Mouse (Mus musculus) spleen, adult 2 months (tissue): Measurements from ENCODE around the gene Pfdn6. TPM values are rescaled to one million over a fixed set of nuclear protein-coding genes. Genes with fewer than 3 reads are reported as not detected.

Experiments
- DNase-seq, 2 experiments: peaks; one replicate each; pipeline versions ENCODE4 v3.0.0 to v3.0.0-alpha.2; 2012 to 2021; ENCODE audit warnings: low spot score in 2 of 2, low read depth in 1 of 2
- H3K27ac ChIP-seq: fragments of 200-500 bp; 2 replicates; pipeline ENCODE4 v1.5.1; 2012; ENCODE audit warnings: low read length, inconsistent platforms; ENCODE audit not compliant: insufficient read depth
- H3K27me3 ChIP-seq: fragments of 200-500 bp; 2 replicates; pipeline ENCODE4 v1.6.1; 2012; ENCODE audit warnings: mild to moderate bottlenecking, moderate library complexity, low read length, inconsistent platforms; ENCODE audit not compliant: control insufficient read depth, insufficient read depth
- H3K36me3 ChIP-seq: fragments of 200-500 bp; 2 replicates; pipeline ENCODE4 v1.6.1; 2012; ENCODE audit warnings: mild to moderate bottlenecking, low read length, inconsistent platforms; ENCODE audit not compliant: control insufficient read depth, insufficient read depth
- H3K4me1 ChIP-seq: fragments of 200-500 bp; 2 replicates; pipeline ENCODE4 v1.6.1; 2011; ENCODE audit warnings: inconsistent platforms; ENCODE audit not compliant: control insufficient read depth, insufficient read depth, insufficient read length
- H3K4me3 ChIP-seq: fragments of 200-500 bp; 2 replicates; pipeline ENCODE4 v1.5.1; 2011; ENCODE audit warnings: mild to moderate bottlenecking, inconsistent platforms; ENCODE audit not compliant: insufficient read depth, insufficient read length; ENCODE audit errors: extremely low read depth
- CTCF ChIP-seq: fragments of 200-500 bp; IDR thresholded peaks from 2 replicates; pipeline ENCODE4 v1.5.1; 2011; ENCODE audit warnings: mild to moderate bottlenecking, inconsistent platforms; ENCODE audit not compliant: insufficient read depth, insufficient read length, insufficient replicate concordance; ENCODE audit errors: extremely low read depth
- POLR2A ChIP-seq: fragments of 200-500 bp; IDR thresholded peaks from 2 replicates; pipeline ENCODE4 v1.6.1; 2011; ENCODE audit warnings: low read depth, low read length, inconsistent platforms
- WGBS: fragments of 180-500 bp; shearing (Covaris S2); methylation state at CpG from one replicate; pipeline ENCODE4 v1.1.7; 2018; 5-methylcytosine and 5-hydroxymethylcytosine counted together
- polyA plus RNA-seq: library from polyadenylated mRNA; depleted of rRNA; stranded (reverse); fragments of >200 nt; gene quantifications from 2 replicates; pipeline ENCODE4 v1.2.3, GENCODE M21; 2012

The Pfdn6 gene
- polyA plus RNA-seq, 1 experiment, result 13.8 TPM

DNA sequence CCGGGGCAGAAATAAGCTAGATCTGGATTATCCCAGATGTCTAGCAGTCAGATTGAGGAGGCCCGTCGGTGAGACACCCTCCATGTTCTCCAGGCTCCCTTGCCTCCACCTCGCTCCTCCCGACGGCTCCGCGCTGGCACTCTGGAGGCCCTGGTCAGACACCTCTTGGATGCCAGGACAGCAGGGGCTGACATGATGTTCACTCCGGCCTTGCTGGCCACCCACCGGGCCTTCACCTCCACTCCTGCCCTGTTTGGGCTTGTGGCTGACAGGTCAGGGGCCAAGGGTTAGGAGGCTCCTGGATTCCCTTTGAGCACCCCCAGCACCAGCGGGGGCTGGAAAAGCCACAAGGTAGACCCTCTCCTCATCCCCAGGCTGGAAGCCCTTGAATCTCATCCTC, 8.2 kb downstream of the Pfdn6 start:
- DNase-seq, result no peak
- Histone ChIP-seq H3K36me3 (peaks cover 37% of the 10 kb centered on the region), H3K27ac (no peak overlapping the region), H3K4me3 (no peak overlapping the region), H3K4me1 (peaks cover 4% of the 10 kb centered on the region; the same call in 1 of the 2 replicates), H3K27me3 (no peaks in the 10 kb centered on the region)
- TF ChIP-seq POLR2A, result no peak
- WGBS, result 96% methylated on average over 11 of the region's 11 CpGs

DNA sequence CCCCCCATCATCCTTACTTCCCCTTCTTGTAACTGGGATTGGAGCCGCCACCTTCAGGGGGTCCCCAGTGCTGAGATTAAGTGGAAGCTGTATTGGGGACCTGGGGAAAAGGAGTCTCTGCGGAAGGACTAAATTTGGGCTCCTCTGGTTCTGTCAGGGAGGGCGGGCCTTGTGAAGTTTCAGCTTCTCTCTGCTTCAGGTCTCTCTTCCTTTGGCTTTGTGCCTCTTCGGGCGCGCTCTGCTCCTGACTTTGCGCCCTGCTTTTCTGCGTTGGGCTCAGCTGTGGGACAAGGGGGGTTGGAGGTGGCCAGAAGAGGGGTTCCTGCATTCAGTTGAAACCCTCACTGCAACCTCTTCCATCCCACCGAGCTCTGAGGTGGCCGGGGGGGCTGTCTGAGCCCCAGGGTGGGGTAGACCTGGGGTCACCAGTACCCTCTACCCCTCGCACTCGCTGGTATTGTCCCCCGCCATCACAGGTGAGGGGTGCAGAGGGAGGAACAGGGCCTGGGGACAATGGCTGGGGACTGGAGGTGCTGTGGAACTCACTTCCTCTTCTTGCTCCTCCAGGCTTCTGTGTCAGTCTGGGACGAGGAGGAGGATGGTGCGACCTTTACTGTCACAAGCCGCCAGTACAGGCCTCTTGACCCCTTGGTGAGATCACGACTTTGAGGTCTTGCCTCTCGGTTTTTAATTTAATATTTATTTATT, 8.8 kb downstream of the Pfdn6 start:
- peaks cover 40% of the 10 kb centered on the region for H3K36me3 ChIP-seq
- DNase-seq, result no peak
- peaks cover 4% of the 10 kb centered on the region; the same call in 1 of the 2 replicates for H3K4me1 ChIP-seq
- peak overlapping the region; percentile 98 for H3K27ac ChIP-seq
- WGBS, result 29% methylated on average over 18 of the region's 18 CpGs
- peak overlapping the region; percentile 84 for H3K4me3 ChIP-seq
- H3K27me3 ChIP-seq, result no peaks in the 10 kb centered on the region
- TF ChIP-seq CTCF (no peak), POLR2A (no peak)

DNA sequence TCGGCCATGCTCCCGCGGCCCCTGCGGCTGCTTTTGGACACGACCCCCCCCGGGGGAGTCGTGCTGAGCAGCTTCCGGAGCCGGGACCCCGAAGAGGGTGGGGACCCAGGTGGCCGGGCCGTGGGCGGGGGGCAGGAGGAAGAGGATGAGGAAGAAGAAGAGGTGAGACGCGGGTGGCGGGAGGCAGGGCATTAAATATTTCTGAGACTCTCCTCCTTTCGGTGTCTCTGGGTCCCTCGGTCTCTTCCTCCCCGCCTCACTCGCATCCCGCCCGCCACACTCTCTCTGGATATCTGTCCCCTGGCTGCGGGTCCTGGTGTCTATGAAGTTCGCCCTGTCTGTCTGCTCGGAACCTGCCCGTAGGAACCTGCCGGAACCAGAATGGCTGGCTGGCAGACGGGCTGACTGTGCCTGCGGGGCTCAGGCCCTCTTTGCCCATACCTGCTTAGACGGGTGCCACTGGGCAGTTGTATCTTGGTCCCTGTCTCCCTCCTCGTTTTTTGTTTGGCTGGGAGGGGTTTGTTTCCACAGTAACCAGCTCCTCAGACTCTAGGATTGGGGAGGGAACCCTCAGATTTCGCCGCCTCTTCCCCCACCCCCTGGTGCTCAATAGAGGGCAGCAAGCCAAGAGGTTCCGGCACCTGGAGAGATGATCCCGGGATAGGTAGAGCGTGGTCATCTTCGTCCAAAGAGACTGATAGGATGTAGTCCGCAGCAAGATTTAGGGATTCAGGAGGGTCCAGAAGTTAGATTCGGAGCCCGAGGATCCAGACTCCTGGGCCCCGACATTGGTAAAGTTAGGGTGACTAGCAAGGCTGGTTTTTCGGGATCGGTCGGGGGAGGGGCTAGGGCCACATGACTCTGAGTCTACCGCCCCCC, 9.6 kb downstream of the Pfdn6 start:
- H3K36me3 ChIP-seq, result peaks cover 44% of the 10 kb centered on the region
- DNase-seq, result peak in 1 of 2 experiments; percentile 61
- H3K27me3 ChIP-seq, result no peaks in the 10 kb centered on the region
- peaks cover 4% of the 10 kb centered on the region; the same call in 1 of the 2 replicates for H3K4me1 ChIP-seq
- WGBS, result under 1% methylated on average over 41 of the region's 45 CpGs
- peak overlapping the region; percentile 84 for H3K4me3 ChIP-seq
- H3K27ac ChIP-seq, result peak overlapping the region; percentile 98
- no peak for TF ChIP-seq CTCF

DNA sequence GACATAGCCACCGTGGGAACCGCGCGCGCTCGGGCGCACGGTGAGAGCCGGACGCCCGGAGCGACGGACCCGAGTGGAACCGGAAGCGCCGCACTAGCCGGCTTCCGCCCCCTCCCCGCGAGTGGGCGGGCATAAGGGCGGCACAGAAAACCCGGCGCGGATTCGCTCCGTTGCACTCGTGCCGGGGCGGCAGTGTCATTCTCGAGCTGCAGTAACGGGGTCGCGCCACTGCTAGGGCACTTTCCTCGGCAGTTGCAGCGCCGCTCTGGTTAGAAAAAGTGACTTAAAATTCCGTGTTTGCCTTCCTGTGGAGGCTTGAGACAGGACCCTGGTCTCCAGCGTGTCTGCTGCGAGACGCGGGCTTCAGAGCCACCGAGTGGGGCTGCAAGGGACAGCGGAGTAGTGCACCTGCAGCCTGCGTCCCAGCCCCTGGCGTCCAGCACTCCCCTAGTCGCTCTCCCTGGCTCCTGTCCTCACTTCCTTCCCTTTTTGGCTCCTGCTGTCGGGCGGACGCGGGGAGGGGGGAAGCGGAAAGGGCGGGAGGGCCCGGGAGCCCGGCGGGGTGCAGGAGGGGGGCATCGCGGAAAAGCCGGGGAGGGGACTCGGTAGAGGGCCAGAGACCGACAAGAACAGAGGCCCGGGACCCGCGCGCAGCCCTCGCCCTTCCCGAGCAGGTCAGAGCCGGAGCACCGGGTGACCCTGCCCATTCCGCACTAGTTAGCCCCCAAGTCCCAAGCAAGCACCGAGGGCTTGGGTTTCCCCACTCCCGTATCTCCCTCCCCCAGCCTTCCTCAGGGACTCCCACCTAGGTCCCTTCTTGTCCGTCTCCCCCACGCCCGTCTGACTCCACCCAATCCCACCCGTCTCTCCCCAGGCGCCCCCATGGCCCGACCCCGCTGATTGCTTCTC, 10.5 kb downstream of the Pfdn6 start, which contains the start of gene Rgl2:
Rgl2 (plus strand) TSS at position 173 of the 909 bp plus-strand sequence.
- Histone ChIP-seq H3K36me3 (peaks cover 43% of the 10 kb centered on the region), H3K4me1 (peaks cover 4% of the 10 kb centered on the region; the same call in 1 of the 2 replicates), H3K4me3 (peak within 1 kb of the TSS; percentile 84), H3K27ac (peak within 1 kb of the TSS; percentile 98), H3K27me3 (no peaks in the 10 kb centered on the region)
- DNase-seq, result peak; percentile 85 to 87
- under 1% methylated on average over 60 of the region's 80 CpGs for WGBS
- TF ChIP-seq CTCF (peak; percentile 11; the same call in 1 of the 2 replicates), POLR2A (peak; percentile 24; the same call in 1 of the 2 replicates)

DNA sequence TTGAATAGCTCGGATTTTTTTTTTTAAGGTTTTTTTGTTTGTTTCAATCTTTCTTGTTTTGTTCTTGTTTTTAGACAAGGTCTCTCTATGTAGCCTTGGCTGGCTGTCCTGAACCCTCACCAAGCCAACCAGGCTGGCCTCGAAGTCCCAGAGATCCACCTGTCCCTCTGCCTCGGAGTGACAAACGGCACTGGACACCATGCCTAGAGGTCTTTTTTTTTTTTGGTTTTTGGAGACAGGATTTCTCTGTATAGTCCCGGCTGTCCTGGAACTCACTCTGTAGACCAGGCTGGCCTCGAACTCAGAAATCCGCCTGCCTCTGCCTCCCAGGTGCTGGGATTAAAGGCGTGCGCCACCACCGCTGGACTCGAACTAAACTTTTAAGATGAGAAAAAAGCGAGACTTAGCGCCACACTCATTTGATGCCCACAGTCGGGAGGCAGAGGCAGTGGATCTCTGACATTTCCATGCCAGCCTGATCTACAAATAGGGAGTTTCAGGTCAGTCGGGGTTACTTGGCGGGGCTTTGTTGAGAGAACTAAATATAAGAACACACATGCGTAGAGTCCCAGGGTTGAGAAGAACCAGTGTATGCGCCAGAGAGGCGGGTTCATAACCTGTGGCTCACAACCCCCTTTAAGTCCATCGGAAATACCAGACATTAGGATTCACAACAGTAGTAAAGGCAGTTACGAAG, 11.7 kb downstream of the Pfdn6 start:
- Histone ChIP-seq H3K4me3 (no peak overlapping the region), H3K27ac (no peak overlapping the region), H3K4me1 (peaks cover 4% of the 10 kb centered on the region; the same call in 1 of the 2 replicates), H3K36me3 (peaks cover 37% of the 10 kb centered on the region), H3K27me3 (no peaks in the 10 kb centered on the region)
- DNase-seq, result no peak
- TF ChIP-seq POLR2A (no peak), CTCF (no peak)
- WGBS, result 74% methylated on average over 21 of the region's 21 CpGs
